Mouse (Mus musculus) stomach, postnatal 0 days (tissue): ENCODE results near the gene Nrip1.

ENCODE experiments used
- CTCF ChIP-seq: IDR thresholded peaks from 2 replicates; pipeline ENCODE4 v1.5.1; 2016; ENCODE audit warnings: antibody characterized with exemption, low read depth, mild to moderate bottlenecking, moderate library complexity
- EP300 ChIP-seq: optimal IDR thresholded peaks from 2 replicates; pipeline ENCODE3; 2016; ENCODE audit warnings: antibody characterized with exemption

- TF ChIP-seq CTCF (no peak), EP300 (no peak)
Observed at GRCm38 (mm10) chr16:76377211-76377610, 3.6 kb upstream of the Nrip1 start.
